Mouse (Mus musculus): Measurements from ENCODE around the gene Gm5244. TPM values are rescaled to one million over a fixed set of nuclear protein-coding genes. Genes with fewer than 3 reads are reported as not detected.

The Gm5244 gene
- polyA plus RNA-seq (2021; fragmentation: Nextera tagmentation) = not detected in 2 replicates
- long read RNA-seq, experiment 1 = 0 reads
- long read RNA-seq, experiment 2 = 0 reads

DNA sequence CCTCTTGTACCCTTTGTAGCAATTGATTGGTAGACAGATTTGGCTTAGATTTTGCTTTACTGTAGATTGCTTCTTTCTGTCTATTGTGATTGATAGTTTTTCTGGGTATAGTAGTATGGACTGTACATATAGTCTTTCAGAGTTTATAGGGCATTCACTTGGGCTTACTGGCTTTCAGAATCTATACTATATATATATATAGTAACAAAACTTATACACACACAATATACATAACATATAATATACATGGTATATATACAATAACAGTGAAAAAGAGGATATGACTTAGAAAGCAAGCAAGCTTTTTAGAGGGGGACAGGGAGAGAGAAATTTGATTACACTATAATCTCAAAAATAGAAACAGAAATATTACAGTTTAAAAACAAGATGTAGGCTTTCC is at the start of gene Gm5244:
TSS of gene Gm5244 (plus strand) at position 301 of the 400 bp plus-strand sequence.

DNA sequence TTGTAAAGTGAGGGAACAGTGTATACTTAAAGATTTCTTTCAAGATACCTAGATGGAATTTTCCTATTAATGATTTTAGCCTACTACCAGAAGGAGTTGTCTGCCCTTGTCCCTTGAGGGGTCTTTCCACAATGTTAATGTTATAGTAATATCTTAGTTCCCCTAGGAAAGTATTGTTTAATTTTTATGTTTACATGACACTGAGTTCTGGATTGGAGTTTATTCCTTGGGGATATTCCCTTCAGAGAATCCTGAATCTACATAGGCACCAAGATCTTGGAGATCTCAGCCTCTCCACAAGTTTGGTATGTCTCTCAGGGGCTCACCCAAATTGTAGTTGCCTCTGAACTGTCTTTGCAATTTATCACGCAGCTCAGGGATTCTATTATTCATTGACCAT is 10.5 kb downstream of the Gm5244 start, which contains the start of gene Olfr1444:
TSS of gene Olfr1444 (plus strand) at position 301 of the 400 bp plus-strand sequence.

DNA sequence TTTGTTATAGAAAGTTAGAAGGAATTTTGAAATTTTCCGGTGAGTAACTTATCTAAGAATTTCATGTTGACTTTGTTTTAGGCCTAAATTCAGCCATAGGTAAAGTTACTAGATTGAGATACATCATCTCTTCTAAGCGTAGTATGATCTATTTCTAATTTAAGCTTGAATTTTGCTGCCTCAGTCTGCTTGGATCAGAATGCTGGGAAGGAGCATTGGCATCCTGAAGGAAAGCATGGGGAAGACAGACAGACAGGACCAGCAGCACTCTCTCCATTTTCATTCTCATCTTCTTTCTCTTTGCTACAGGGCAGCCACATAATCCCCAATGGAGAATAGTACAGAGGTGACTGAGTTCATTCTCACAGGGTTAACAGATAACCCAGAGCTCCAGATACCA is 37.1 kb downstream of the Gm5244 start, which contains the start of gene Olfr1445:
TSS of gene Olfr1445 (plus strand) at position 301 of the 400 bp plus-strand sequence.

DNA sequence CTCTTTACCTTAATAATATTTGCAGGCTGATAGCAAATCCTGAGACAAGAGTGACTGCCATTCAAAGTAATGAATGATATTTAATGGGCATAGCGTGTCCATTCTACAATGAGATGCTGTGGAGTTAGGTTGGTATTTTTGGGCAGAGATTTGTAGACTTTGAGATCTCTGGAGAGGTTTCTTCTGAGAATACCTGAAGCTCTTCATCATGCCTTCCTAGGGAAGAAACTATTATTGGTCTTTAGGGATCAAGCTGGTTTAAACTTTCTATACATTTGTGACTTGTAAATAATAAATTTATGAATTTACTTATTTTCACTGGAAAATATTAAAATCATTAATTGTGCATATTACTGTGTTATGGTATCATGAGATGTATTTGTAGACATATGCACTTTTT is 46.9 kb downstream of the Gm5244 start, which contains the start of gene Olfr1446:
TSS of gene Olfr1446 (minus strand) at position 101 of the 400 bp plus-strand sequence.

Other genes starting within 250 kb of the Gm5244 start
- gene Gm4952, start 246.7 kb upstream of the Gm5244 start, polyA plus RNA-seq (2021; fragmentation: Nextera tagmentation) = 0.16 TPM in 1 of 2 replicates, not detected in the other
- gene Glyat, start 213.4 kb upstream of the Gm5244 start, polyA plus RNA-seq (2021; fragmentation: Nextera tagmentation) = not detected in 2 replicates
- not detected in 2 replicates for gene Olfr1442, start 176.2 kb upstream of the Gm5244 start, polyA plus RNA-seq (2021; fragmentation: Nextera tagmentation)
- gene Olfr1443, start 168.6 kb upstream of the Gm5244 start, polyA plus RNA-seq (2021; fragmentation: Nextera tagmentation) = not detected in 2 replicates
- gene Keg1, start 150.9 kb upstream of the Gm5244 start, polyA plus RNA-seq (2021; fragmentation: Nextera tagmentation) = not detected in 2 replicates
- gene Cntf, start 81.0 kb upstream of the Gm5244 start, polyA plus RNA-seq (2021; fragmentation: Nextera tagmentation) = 0.56 and 1.0 TPM in 2 replicates
- gene Zfp91, start 50.6 kb upstream of the Gm5244 start, polyA plus RNA-seq (2021; fragmentation: Nextera tagmentation) = 8.9 and 9.6 TPM in 2 replicates
- gene Lpxn, start 50.5 kb upstream of the Gm5244 start, polyA plus RNA-seq (2021; fragmentation: Nextera tagmentation) = 2.2 and 2.9 TPM in 2 replicates
- not detected in 2 replicates for gene Olfr1444, start 10.6 kb downstream of the Gm5244 start, polyA plus RNA-seq (2021; fragmentation: Nextera tagmentation)
- gene Olfr1445, start 37.2 kb downstream of the Gm5244 start, polyA plus RNA-seq (2021; fragmentation: Nextera tagmentation) = not detected in 2 replicates
- not detected in 2 replicates for gene Olfr1446, start 46.8 kb downstream of the Gm5244 start, polyA plus RNA-seq (2021; fragmentation: Nextera tagmentation)
- gene Olfr1447, start 57.1 kb downstream of the Gm5244 start, polyA plus RNA-seq (2021; fragmentation: Nextera tagmentation) = not detected in 2 replicates
- gene Olfr1448, start 77.7 kb downstream of the Gm5244 start, polyA plus RNA-seq (2021; fragmentation: Nextera tagmentation) = not detected in 2 replicates
- not detected in 2 replicates for gene Olfr1449, start 84.2 kb downstream of the Gm5244 start, polyA plus RNA-seq (2021; fragmentation: Nextera tagmentation)
- not detected in 2 replicates for gene Olfr1450, start 103.6 kb downstream of the Gm5244 start, polyA plus RNA-seq (2021; fragmentation: Nextera tagmentation)
- gene Olfr1451, start 148.3 kb downstream of the Gm5244 start, polyA plus RNA-seq (2021; fragmentation: Nextera tagmentation) = not detected in 2 replicates
- not detected in 2 replicates for gene Olfr1453, start 181.6 kb downstream of the Gm5244 start, polyA plus RNA-seq (2021; fragmentation: Nextera tagmentation)
- gene Olfr1454, start 213.9 kb downstream of the Gm5244 start, polyA plus RNA-seq (2021; fragmentation: Nextera tagmentation) = not detected in 2 replicates

All from left cerebral cortex, adult 6 months (tissue).